Mouse (Mus musculus) c-Kit-positive CD71-positive TER-119-negative erythroid progenitor cells, embryonic 14.5 days (primary cell): ENCODE measurements around the gene Olfr600.
"Not testable (repeated sequence)": the region's sequence is repeated elsewhere in the genome, so short reads cannot be mapped to it uniquely, and the experiment has no call there.

Experiments used
- DNase-seq: peaks from one replicate; pipeline ENCODE4 v3.0.0-alpha.2; 2013; ENCODE audit warnings: low read depth

Olfr600 gene

DNA sequence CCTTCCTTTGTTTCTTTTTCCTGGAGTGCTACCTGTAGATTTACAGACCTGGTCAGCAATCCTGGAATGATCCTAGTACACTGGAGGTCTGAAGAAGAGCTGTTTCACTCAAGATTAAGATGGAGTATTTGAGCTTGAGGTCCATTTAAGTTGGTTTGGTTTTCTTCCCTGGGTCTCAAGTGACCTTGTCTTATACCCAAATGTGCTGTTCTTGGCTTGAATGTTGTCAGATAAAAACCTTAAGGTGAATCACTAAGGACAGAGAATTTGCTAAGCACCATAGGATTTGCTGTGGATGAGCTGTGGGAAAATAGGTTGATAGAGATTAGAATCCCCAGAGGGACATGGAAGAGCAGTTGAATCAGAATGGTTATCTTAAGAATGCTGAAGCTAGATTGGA, at the start of gene Olfr600:
Gene Olfr600 (minus strand): TSS at position 101 of the 400 bp plus-strand sequence.
- DNase-seq = no peak

GRCm38 (mm10) chr7:103398981-103399380, 49.5 kb upstream of the Olfr600 start:
- no peak for DNase-seq

GRCm38 (mm10) chr7:103397758-103398157, 48.3 kb upstream of the Olfr600 start:
- DNase-seq = no peak

DNA sequence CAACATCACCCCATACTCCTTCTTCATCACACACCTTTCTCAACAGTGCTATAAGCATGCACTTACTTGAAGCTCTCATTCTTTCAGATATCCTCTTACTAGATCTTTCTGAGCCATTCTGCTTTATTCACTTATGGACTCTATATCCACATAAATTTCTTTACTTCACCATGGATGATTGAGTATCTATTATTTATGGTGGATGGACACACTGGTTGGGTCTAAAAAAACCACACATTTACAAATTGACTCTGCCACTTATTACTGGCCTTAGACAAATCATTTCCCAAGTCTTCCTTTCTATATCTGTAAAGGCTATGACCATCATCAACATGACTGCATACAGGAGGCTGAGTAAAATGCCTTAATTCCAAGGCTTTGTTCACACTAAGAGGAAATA, 36.6 kb upstream of the Olfr600 start, which contains the start of gene Olfr603:
Gene Olfr603 (minus strand): TSS at position 101 of the 400 bp plus-strand sequence.
- no peak for DNase-seq

DNA sequence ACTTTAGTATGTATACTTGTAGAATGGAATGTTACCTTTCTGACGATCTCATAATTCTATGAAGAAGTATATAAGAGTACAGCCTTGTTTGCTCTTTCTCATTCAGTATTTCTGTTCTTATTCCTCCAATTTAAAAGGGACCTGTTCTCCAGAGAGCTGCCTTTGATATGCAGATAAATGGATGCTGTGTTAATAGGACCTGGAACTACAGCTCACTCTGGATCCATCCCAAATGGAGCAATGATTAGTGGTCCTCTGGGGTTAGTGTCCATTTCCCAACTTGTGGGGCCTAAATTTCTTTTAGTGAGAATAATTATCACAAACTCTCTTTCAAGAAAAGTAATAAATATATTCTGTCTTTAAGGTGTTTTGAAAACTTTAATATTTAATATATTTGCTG, 13.1 kb upstream of the Olfr600 start, which contains the start of gene Olfr601:
Gene Olfr601 (minus strand): TSS at position 101 of the 400 bp plus-strand sequence.
- no peak for DNase-seq

DNA sequence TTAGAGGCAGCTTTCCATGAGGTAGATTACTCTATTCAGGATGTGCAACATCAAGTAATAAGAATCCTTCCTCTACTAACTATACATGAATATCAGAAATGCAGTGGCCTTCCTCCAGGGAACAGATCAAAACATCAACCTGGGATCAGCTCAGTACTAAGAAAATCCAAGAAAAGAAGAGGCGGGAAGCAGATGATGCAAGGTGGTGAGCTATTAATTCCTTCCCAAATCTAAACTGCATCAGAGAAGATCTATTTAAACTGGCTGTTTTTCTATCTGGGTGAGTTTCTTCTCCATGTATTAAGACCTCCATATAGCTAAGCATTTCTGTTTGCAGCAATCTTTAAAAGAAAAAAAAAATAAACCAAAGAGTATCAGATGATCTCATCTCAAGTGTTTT, 13.9 kb downstream of the Olfr600 start, which contains the start of gene Olfr599:
Gene Olfr599 (plus strand): TSS at position 301 of the 400 bp plus-strand sequence.
- no peak for DNase-seq

- no peak for DNase-seq
Measured at GRCm38 (mm10) chr7:103323268-103323667, 26.2 kb downstream of the Olfr600 start, which contains the start of gene Olfr598. Gene Olfr598, plus strand, starts transcription at chr7:103323568.

GRCm38 (mm10) chr7:103316015-103316414, 33.5 kb downstream of the Olfr600 start, which contains the start of gene Olfr597:
Gene Olfr597, plus strand, starts transcription at chr7:103316315.
- not testable (repeated sequence) for DNase-seq

GRCm38 (mm10) chr7:103305348-103305747, 44.1 kb downstream of the Olfr600 start, which contains the start of gene Olfr596:
Gene Olfr596, plus strand, starts transcription at chr7:103305648.
- not testable (repeated sequence) for DNase-seq
